Mouse (Mus musculus): ENCODE measurements around the gene Sec24b. TPM values are rescaled to one million over a fixed set of nuclear protein-coding genes. Genes with fewer than 3 reads are reported as not detected.

Gene Sec24b
- polyA plus RNA-seq, 1 experiment from 2014 or later, result 29.6 TPM

- Histone ChIP-seq H3K4me1 (ENCODE audit: control insufficient read depth, insufficient read depth, low read depth, low read length) (peaks cover 33% of the 10 kb centered on the region), H3K9ac (ENCODE audit: low read depth, low read length) (no peak overlapping the region), H3K36me3 (ENCODE audit: control insufficient read depth, insufficient read depth, low read length) (no peaks in the 10 kb centered on the region), H3K9me3 (ENCODE audit: control insufficient read depth, low read length) (no peaks in the 10 kb centered on the region), H3K4me3 (ENCODE audit: low read length) (no peak overlapping the region), H3K27me3 (replicated peaks; ENCODE audit: control insufficient read depth, insufficient read depth, low read length) (no peaks in the 10 kb centered on the region), H3K27ac (ENCODE audit: low read depth, low read length) (no peak overlapping the region), H3K4me2 (ENCODE audit: low read length) (peak overlapping the region; percentile 13; the same call in 1 of the 2 replicates)
- no peak for ATAC-seq
- WGBS, result 71% methylated on average over 2 of the region's 2 CpGs
Measured at GRCm38 (mm10) chr3:130058488-130058887, 2.9 kb downstream of the Sec24b start.

- WGBS, result 69% methylated on average over 14 of the region's 14 CpGs
- Histone ChIP-seq H3K4me2 (ENCODE audit: low read length) (peak overlapping the region; percentile 3; the same call in 1 of the 2 replicates), H3K4me3 (ENCODE audit: low read length) (no peak overlapping the region), H3K36me3 (ENCODE audit: control insufficient read depth, insufficient read depth, low read length) (no peaks in the 10 kb centered on the region), H3K9ac (ENCODE audit: low read depth, low read length) (no peak overlapping the region), H3K9me3 (ENCODE audit: control insufficient read depth, low read length) (no peaks in the 10 kb centered on the region), H3K4me1 (ENCODE audit: control insufficient read depth, insufficient read depth, low read depth, low read length) (peaks cover 37% of the 10 kb centered on the region), H3K27me3 (replicated peaks; ENCODE audit: control insufficient read depth, insufficient read depth, low read length) (no peaks in the 10 kb centered on the region), H3K27ac (ENCODE audit: low read depth, low read length) (no peak overlapping the region)
- ATAC-seq, result no peak
Measured at GRCm38 (mm10) chr3:130057569-130058345, 3.6 kb downstream of the Sec24b start.

- no peaks in the 10 kb centered on the region for H3K36me3 ChIP-seq (ENCODE audit: control insufficient read depth, insufficient read depth, low read length)
- no peaks in the 10 kb centered on the region for H3K27me3 ChIP-seq (replicated peaks; ENCODE audit: control insufficient read depth, insufficient read depth, low read length)
- no peaks in the 10 kb centered on the region for H3K9me3 ChIP-seq (ENCODE audit: control insufficient read depth, low read length)
- H3K4me2 ChIP-seq (ENCODE audit: low read length), result no peak overlapping the region
- no peak overlapping the region for H3K4me3 ChIP-seq (ENCODE audit: low read length)
- H3K4me1 ChIP-seq (ENCODE audit: control insufficient read depth, insufficient read depth, low read depth, low read length), result peaks cover 30% of the 10 kb centered on the region
- H3K9ac ChIP-seq (ENCODE audit: low read depth, low read length), result no peak overlapping the region
- ATAC-seq, result no peak
- no peak overlapping the region for H3K27ac ChIP-seq (ENCODE audit: low read depth, low read length)
- WGBS, result 91% methylated on average over 15 of the region's 15 CpGs
Measured at GRCm38 (mm10) chr3:130055416-130056385, 5.7 kb downstream of the Sec24b start.

- 80% methylated on average over 6 of the region's 6 CpGs for WGBS
- no peak overlapping the region for H3K27ac ChIP-seq (ENCODE audit: low read depth, low read length)
- ATAC-seq, result no peak
Measured at GRCm38 (mm10) chr3:130054587-130054986, 6.8 kb downstream of the Sec24b start.

GRCm38 (mm10) chr3:130053340-130054066 lies 7.8 kb downstream of the Sec24b start:
- 72% methylated on average over 10 of the region's 10 CpGs for WGBS
- no peak overlapping the region for H3K9ac ChIP-seq (ENCODE audit: low read depth, low read length)
- no peaks in the 10 kb centered on the region for H3K27me3 ChIP-seq (replicated peaks; ENCODE audit: control insufficient read depth, insufficient read depth, low read length)
- H3K9me3 ChIP-seq (ENCODE audit: control insufficient read depth, low read length), result no peaks in the 10 kb centered on the region
- H3K4me1 ChIP-seq (ENCODE audit: control insufficient read depth, insufficient read depth, low read depth, low read length), result peaks cover 18% of the 10 kb centered on the region
- H3K27ac ChIP-seq (ENCODE audit: low read depth, low read length), result peak overlapping the region; percentile 56; the same call in 1 of the 2 replicates
- no peak for ATAC-seq
- H3K4me3 ChIP-seq (ENCODE audit: low read length), result no peak overlapping the region
- H3K36me3 ChIP-seq (ENCODE audit: control insufficient read depth, insufficient read depth, low read length), result no peaks in the 10 kb centered on the region
- no peak overlapping the region for H3K4me2 ChIP-seq (ENCODE audit: low read length)

More at GRCm38 (mm10) chr3:130054587-130054986, 6.8 kb downstream of the Sec24b start:
- Histone ChIP-seq H3K4me3 (ENCODE audit: low read length) (no peak overlapping the region), H3K27me3 (replicated peaks; ENCODE audit: control insufficient read depth, insufficient read depth, low read length) (no peaks in the 10 kb centered on the region), H3K9me3 (ENCODE audit: control insufficient read depth, low read length) (no peaks in the 10 kb centered on the region), H3K4me2 (ENCODE audit: low read length) (no peak overlapping the region), H3K36me3 (ENCODE audit: control insufficient read depth, insufficient read depth, low read length) (no peaks in the 10 kb centered on the region), H3K4me1 (ENCODE audit: control insufficient read depth, insufficient read depth, low read depth, low read length) (peaks cover 29% of the 10 kb centered on the region), H3K9ac (ENCODE audit: low read depth, low read length) (no peak overlapping the region)

- 75% methylated on average over 6 of the region's 6 CpGs for WGBS
- peak; percentile 24; the same call in 1 of the 2 replicates for ATAC-seq
- H3K9me3 ChIP-seq (ENCODE audit: control insufficient read depth, low read length), result no peaks in the 10 kb centered on the region
- peak overlapping the region; percentile 56; the same call in 1 of the 2 replicates for H3K27ac ChIP-seq (ENCODE audit: low read depth, low read length)
- no peaks in the 10 kb centered on the region for H3K36me3 ChIP-seq (ENCODE audit: control insufficient read depth, insufficient read depth, low read length)
- H3K9ac ChIP-seq (ENCODE audit: low read depth, low read length), result no peak overlapping the region
- H3K4me3 ChIP-seq (ENCODE audit: low read length), result no peak overlapping the region
- H3K4me1 ChIP-seq (ENCODE audit: control insufficient read depth, insufficient read depth, low read depth, low read length), result peaks cover 11% of the 10 kb centered on the region
- no peak overlapping the region for H3K4me2 ChIP-seq (ENCODE audit: low read length)
- no peaks in the 10 kb centered on the region for H3K27me3 ChIP-seq (replicated peaks; ENCODE audit: control insufficient read depth, insufficient read depth, low read length)
Measured at GRCm38 (mm10) chr3:130052541-130053298, 8.6 kb downstream of the Sec24b start.

- peaks cover 8% of the 10 kb centered on the region for H3K4me1 ChIP-seq (ENCODE audit: control insufficient read depth, insufficient read depth, low read depth, low read length)
- 79% methylated on average over 8 of the region's 8 CpGs for WGBS
- H3K27ac ChIP-seq (ENCODE audit: low read depth, low read length), result no peak overlapping the region
- no peak overlapping the region for H3K9ac ChIP-seq (ENCODE audit: low read depth, low read length)
- H3K27me3 ChIP-seq (replicated peaks; ENCODE audit: control insufficient read depth, insufficient read depth, low read length), result no peaks in the 10 kb centered on the region
- no peaks in the 10 kb centered on the region for H3K9me3 ChIP-seq (ENCODE audit: control insufficient read depth, low read length)
- no peak overlapping the region for H3K4me2 ChIP-seq (ENCODE audit: low read length)
- no peak overlapping the region for H3K4me3 ChIP-seq (ENCODE audit: low read length)
- no peaks in the 10 kb centered on the region for H3K36me3 ChIP-seq (ENCODE audit: control insufficient read depth, insufficient read depth, low read length)
- ATAC-seq, result no peak
Measured at GRCm38 (mm10) chr3:130052116-130052515, 9.2 kb downstream of the Sec24b start.

GRCm38 (mm10) chr3:130040711-130041110 lies 20.6 kb downstream of the Sec24b start:
- no peak overlapping the region for H3K4me2 ChIP-seq (ENCODE audit: low read length)
- no peak overlapping the region for H3K27ac ChIP-seq (ENCODE audit: low read depth, low read length)
- no peak for ATAC-seq
- peaks cover 15% of the 10 kb centered on the region for H3K36me3 ChIP-seq (ENCODE audit: control insufficient read depth, insufficient read depth, low read length)
- H3K9ac ChIP-seq (ENCODE audit: low read depth, low read length), result no peak overlapping the region
- WGBS, result 95% methylated on average over 5 of the region's 5 CpGs
- no peaks in the 10 kb centered on the region for H3K27me3 ChIP-seq (replicated peaks; ENCODE audit: control insufficient read depth, insufficient read depth, low read length)
- H3K9me3 ChIP-seq (ENCODE audit: control insufficient read depth, low read length), result peaks cover 2% of the 10 kb centered on the region; the same call in 1 of the 2 replicates
- no peaks in the 10 kb centered on the region for H3K4me1 ChIP-seq (ENCODE audit: control insufficient read depth, insufficient read depth, low read depth, low read length)
- no peak overlapping the region for H3K4me3 ChIP-seq (ENCODE audit: low read length)
